Mouse (Mus musculus): ENCODE data around the gene Spint4. TPM values are rescaled to one million over a fixed set of nuclear protein-coding genes. Genes with fewer than 3 reads are reported as not detected.

The Spint4 gene
- polyA plus RNA-seq, 1 experiment from 2014 or later = not detected

- Histone ChIP-seq H3K36me3 (ENCODE audit: insufficient read depth, low read length) (no peaks in the 10 kb centered on the region), H3K9me3 (ENCODE audit: low read length) (no peaks in the 10 kb centered on the region), H3K4me3 (ENCODE audit: low read depth, low read length) (no peak overlapping the region), H3K4me1 (ENCODE audit: insufficient read depth, low read depth, low read length) (0 out of 2 replicates have a peak, but pooled peaks cover 4% of the 10 kb centered on the region), H3K27me3 (replicated peaks; ENCODE audit: insufficient read depth, low read length) (no peaks in the 10 kb centered on the region), H3K27ac (ENCODE audit: low read length) (no peak overlapping the region), H3K9ac (replicated peaks; ENCODE audit: low read depth) (no peak overlapping the region), H3K4me2 (replicated peaks; ENCODE audit: low read depth, low read length) (no peak overlapping the region)
- TF ChIP-seq EP300 (IDR thresholded peaks at IDR 0.05) (no peak), CTCF (IDR thresholded peaks at IDR 0.05) (peak; percentile 30; the same call in 1 of the 2 replicates)
- 79% methylated on average over 7 of the region's 7 CpGs for WGBS
- DNase-seq (ENCODE audit: low spot score) (no peak), ATAC-seq (no peak)
These were observed 22.2 kb upstream of the Spint4 start for GRCm38 (mm10) chr2:164676103-164676502.

DNA sequence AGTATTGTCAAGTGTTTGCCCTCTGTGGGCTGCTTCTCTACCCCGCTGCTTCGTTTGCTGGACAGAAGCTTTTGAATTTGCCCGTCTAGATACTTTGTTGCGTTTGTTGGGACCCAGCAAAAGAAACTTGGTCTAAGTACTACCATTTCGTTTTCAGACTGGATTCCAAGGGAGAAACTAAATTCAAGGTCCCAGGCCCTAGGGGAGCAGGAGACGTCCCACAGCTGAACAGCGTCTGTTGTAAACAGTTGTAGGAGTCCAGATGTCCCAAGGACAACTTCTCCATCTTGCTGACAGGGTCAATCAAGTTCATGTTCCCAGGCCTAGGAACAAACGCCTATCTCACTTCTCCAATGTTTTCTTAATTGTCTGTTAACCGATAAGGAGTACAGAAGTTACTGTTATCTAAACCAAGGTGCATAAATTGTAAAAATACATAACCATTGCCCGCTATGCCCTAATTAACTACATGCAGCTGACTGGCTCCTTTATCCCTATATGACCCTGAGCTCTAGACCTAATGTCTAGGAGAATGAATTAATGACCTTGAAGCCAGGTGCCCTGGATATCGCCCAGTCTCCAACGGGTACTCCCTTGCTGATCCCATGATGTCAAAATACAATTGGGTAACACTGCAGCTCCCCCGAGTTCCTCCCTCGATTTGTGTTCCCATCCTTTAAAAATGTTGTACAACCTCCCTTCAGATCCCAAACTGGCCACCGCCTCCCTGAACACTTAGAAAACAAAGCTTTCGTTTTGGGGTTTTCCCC lies 21.2 kb upstream of the Spint4 start:
- no peak overlapping the region for H3K9ac ChIP-seq (replicated peaks; ENCODE audit: low read depth)
- WGBS = 63% methylated on average over 16 of the region's 16 CpGs
- TF ChIP-seq CTCF (IDR thresholded peaks at IDR 0.05) = no peak
- TF ChIP-seq EP300 (IDR thresholded peaks at IDR 0.05) = no peak
- H3K27me3 ChIP-seq (replicated peaks; ENCODE audit: insufficient read depth, low read length) = no peaks in the 10 kb centered on the region
- no peak for ATAC-seq
- no peaks in the 10 kb centered on the region for H3K36me3 ChIP-seq (ENCODE audit: insufficient read depth, low read length)
- DNase-seq (ENCODE audit: low spot score) = no peak
- no peak overlapping the region for H3K4me3 ChIP-seq (ENCODE audit: low read depth, low read length)
- no peaks in the 10 kb centered on the region for H3K9me3 ChIP-seq (ENCODE audit: low read length)
- 0 out of 2 replicates have a peak, but pooled peaks cover 4% of the 10 kb centered on the region for H3K4me1 ChIP-seq (ENCODE audit: insufficient read depth, low read depth, low read length)
- no peak overlapping the region for H3K4me2 ChIP-seq (replicated peaks; ENCODE audit: low read depth, low read length)
- no peak overlapping the region for H3K27ac ChIP-seq (ENCODE audit: low read length)

GRCm38 (mm10) chr2:164678848-164679625 lies 19.3 kb upstream of the Spint4 start:
- H3K9me3 ChIP-seq (ENCODE audit: low read length) = no peaks in the 10 kb centered on the region
- H3K27ac ChIP-seq (ENCODE audit: low read length) = no peak overlapping the region
- 0 out of 2 replicates have a peak, but pooled peaks cover 4% of the 10 kb centered on the region for H3K4me1 ChIP-seq (ENCODE audit: insufficient read depth, low read depth, low read length)
- 16% methylated on average over 19 of the region's 19 CpGs for WGBS
- no peaks in the 10 kb centered on the region for H3K27me3 ChIP-seq (replicated peaks; ENCODE audit: insufficient read depth, low read length)
- no peak overlapping the region for H3K4me3 ChIP-seq (ENCODE audit: low read depth, low read length)
- H3K36me3 ChIP-seq (ENCODE audit: insufficient read depth, low read length) = no peaks in the 10 kb centered on the region
- peak overlapping the region; percentile 48 for H3K4me2 ChIP-seq (replicated peaks; ENCODE audit: low read depth, low read length)
- peak; percentile 86 for TF ChIP-seq CTCF (IDR thresholded peaks at IDR 0.05)
- TF ChIP-seq EP300 (IDR thresholded peaks at IDR 0.05) = no peak
- no peak overlapping the region for H3K9ac ChIP-seq (replicated peaks; ENCODE audit: low read depth)
- DNase-seq (ENCODE audit: low spot score) = peak; percentile 92
- ATAC-seq = peak; percentile 93

DNA sequence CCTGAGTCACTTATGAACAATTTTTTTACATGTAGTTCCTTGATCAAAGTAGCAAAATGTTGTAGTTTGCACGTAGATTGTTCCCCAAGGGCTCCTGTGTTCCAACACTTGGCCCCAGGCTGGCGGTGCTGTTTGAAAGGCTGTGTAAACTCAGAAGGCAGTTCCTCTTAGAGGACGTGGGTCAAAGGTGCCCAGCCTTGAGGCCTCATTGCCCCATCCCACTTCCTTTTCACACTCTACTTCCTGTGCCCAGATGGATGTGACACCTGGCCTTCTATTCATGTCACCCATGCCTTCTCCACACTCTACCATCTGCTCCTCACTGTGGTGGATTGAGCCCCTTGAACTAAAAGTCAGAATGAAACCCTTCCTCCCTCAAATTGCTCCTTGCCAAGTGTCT lies 18.4 kb upstream of the Spint4 start:
- Histone ChIP-seq H3K36me3 (ENCODE audit: insufficient read depth, low read length) (no peaks in the 10 kb centered on the region), H3K4me1 (ENCODE audit: insufficient read depth, low read depth, low read length) (0 out of 2 replicates have a peak, but pooled peaks cover 4% of the 10 kb centered on the region), H3K4me2 (replicated peaks; ENCODE audit: low read depth, low read length) (no peak overlapping the region), H3K27me3 (replicated peaks; ENCODE audit: insufficient read depth, low read length) (no peaks in the 10 kb centered on the region), H3K4me3 (ENCODE audit: low read depth, low read length) (no peak overlapping the region), H3K9ac (replicated peaks; ENCODE audit: low read depth) (no peak overlapping the region), H3K9me3 (ENCODE audit: low read length) (no peaks in the 10 kb centered on the region), H3K27ac (ENCODE audit: low read length) (no peak overlapping the region)
- peak; percentile 47 for ATAC-seq
- no peak for TF ChIP-seq CTCF (IDR thresholded peaks at IDR 0.05)
- no peak for TF ChIP-seq EP300 (IDR thresholded peaks at IDR 0.05)
- WGBS = 12% methylated on average over 3 of the region's 3 CpGs
- peak; percentile 63 for DNase-seq (ENCODE audit: low spot score)

DNA sequence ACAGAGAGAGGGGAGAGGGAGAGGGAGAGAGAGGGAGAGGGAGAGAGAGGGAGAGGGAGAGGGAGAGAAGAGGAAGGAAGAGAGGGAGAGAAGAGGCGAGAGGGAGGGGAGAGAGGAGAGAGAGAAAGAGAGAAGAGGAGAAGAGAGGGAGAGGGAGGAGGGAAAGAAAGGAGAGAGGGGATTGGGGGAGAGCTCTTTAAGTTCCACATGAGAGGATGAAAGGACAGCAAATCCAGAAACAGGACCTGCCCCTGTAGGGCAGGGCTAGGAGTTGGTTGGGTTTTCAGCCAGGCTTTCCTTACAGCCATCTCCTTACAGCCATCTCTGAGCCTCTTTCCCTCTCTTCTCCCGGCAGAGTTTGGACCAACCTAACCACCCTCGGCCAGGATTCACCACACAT lies 13.5 kb upstream of the Spint4 start, which contains the start of gene Wfdc13:
Gene Wfdc13 (plus strand): TSS at position 301 of the 400 bp plus-strand sequence.
- WGBS = 47% methylated on average over 3 of the region's 3 CpGs
- Histone ChIP-seq H3K9me3 (ENCODE audit: low read length) (no peaks in the 10 kb centered on the region), H3K4me1 (ENCODE audit: insufficient read depth, low read depth, low read length) (no peaks in the 10 kb centered on the region), H3K4me3 (ENCODE audit: low read depth, low read length) (no peak within 1 kb of the TSS), H3K27ac (ENCODE audit: low read length) (no peak within 1 kb of the TSS), H3K36me3 (ENCODE audit: insufficient read depth, low read length) (no peaks in the 10 kb centered on the region), H3K9ac (replicated peaks; ENCODE audit: low read depth) (no peak within 1 kb of the TSS), H3K27me3 (replicated peaks; ENCODE audit: insufficient read depth, low read length) (no peaks in the 10 kb centered on the region), H3K4me2 (replicated peaks; ENCODE audit: low read depth, low read length) (no peak within 1 kb of the TSS)
- DNase-seq (ENCODE audit: low spot score) (no peak), ATAC-seq (no peak)
- TF ChIP-seq CTCF (IDR thresholded peaks at IDR 0.05) = no peak
- no peak for TF ChIP-seq EP300 (IDR thresholded peaks at IDR 0.05)

DNA sequence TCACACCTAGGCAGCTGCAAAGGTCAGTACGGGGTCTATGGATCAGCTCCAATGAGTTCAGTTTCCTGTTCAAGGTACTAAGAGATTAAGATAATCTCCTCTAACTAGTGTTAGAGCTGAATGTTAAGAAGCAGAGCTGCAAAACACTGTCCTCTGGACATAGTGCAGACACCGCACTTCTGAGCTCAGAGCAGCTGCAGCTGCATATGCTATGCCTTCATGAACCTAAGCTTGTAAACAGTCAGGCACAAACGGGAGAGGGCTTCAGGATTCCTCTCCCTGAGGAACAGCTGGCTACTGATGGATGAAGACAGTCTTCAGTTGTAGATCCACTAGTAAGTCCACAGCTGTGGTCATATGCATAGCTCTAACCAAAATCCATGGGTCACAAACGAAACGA lies 2.7 kb downstream of the Spint4 start:
- ATAC-seq (no peak), DNase-seq (ENCODE audit: low spot score) (no peak)
- Histone ChIP-seq H3K36me3 (ENCODE audit: insufficient read depth, low read length) (no peaks in the 10 kb centered on the region), H3K27me3 (replicated peaks; ENCODE audit: insufficient read depth, low read length) (no peaks in the 10 kb centered on the region), H3K27ac (ENCODE audit: low read length) (no peak overlapping the region), H3K9me3 (ENCODE audit: low read length) (no peaks in the 10 kb centered on the region), H3K4me1 (ENCODE audit: insufficient read depth, low read depth, low read length) (no peaks in the 10 kb centered on the region), H3K4me3 (ENCODE audit: low read depth, low read length) (no peak overlapping the region), H3K4me2 (replicated peaks; ENCODE audit: low read depth, low read length) (no peak overlapping the region), H3K9ac (replicated peaks; ENCODE audit: low read depth) (no peak overlapping the region)
- WGBS = 66% methylated on average over 5 of the region's 5 CpGs
- no peak for TF ChIP-seq CTCF (IDR thresholded peaks at IDR 0.05)
- TF ChIP-seq EP300 (IDR thresholded peaks at IDR 0.05) = no peak

All from lung, postnatal 0 days (tissue).